Mouse (Mus musculus) lung, postnatal 0 days (tissue): ENCODE data around the gene Crtc3.

Experiments
- CTCF ChIP-seq: IDR thresholded peaks from 2 replicates; pipeline ENCODE4 v1.5.1; 2016; ENCODE audit warnings: antibody characterized with exemption, mild to moderate bottlenecking
- EP300 ChIP-seq: IDR thresholded peaks from 2 replicates; pipeline ENCODE4 v1.6.1; 2016; ENCODE audit warnings: antibody characterized with exemption, mild to moderate bottlenecking, control low read depth

- TF ChIP-seq CTCF (no peak), EP300 (no peak)
These were observed 46.8 kb downstream of the Crtc3 start for GRCm38 (mm10) chr7:80641899-80642298.
